Mouse (Mus musculus) heart, embryonic 12.5 days (tissue): ENCODE measurements around the gene Brip1. TPM values are rescaled to one million over a fixed set of nuclear protein-coding genes. Genes with fewer than 3 reads are reported as not detected.

Experiments
- ATAC-seq: fragments of 200-750 bp; cut with Nextera tagmentation; 2 replicates; pipeline ENCODE4 v1.8.0; 2017; ENCODE audit warnings: moderate TSS enrichment, moderate library complexity; ENCODE audit not compliant: insufficient number of reproducible peaks, low FRiP score
- H3K27ac ChIP-seq: fragments of 300-500 bp; sonication (generic); 2 replicates; pipeline ENCODE4 v1.5.1; 2016; ENCODE audit warnings: mild to moderate bottlenecking, moderate library complexity; ENCODE audit not compliant: poor library complexity, severe bottlenecking
- H3K27me3 ChIP-seq: fragments of 300-500 bp; sonication (generic); replicated peaks from 2 replicates; pipeline ENCODE4 v1.6.1; 2016; ENCODE audit warnings: mild to moderate bottlenecking, moderate library complexity
- H3K36me3 ChIP-seq: fragments of 300-500 bp; sonication (generic); 2 replicates; pipeline ENCODE4 v1.6.1; 2016; ENCODE audit warnings: mild to moderate bottlenecking, moderate library complexity
- H3K4me1 ChIP-seq: fragments of 300-500 bp; sonication (generic); replicated peaks from 2 replicates; pipeline ENCODE4 v1.6.1; 2016; ENCODE audit warnings: mild to moderate bottlenecking
- H3K4me2 ChIP-seq: fragments of 300-500 bp; sonication (generic); 2 replicates; pipeline ENCODE4 v1.6.1; 2016; ENCODE audit warnings: mild to moderate bottlenecking, moderate library complexity
- H3K4me3 ChIP-seq: fragments of 300-500 bp; sonication (generic); 2 replicates; pipeline ENCODE4 v1.5.1; 2016; ENCODE audit warnings: mild to moderate bottlenecking
- H3K9ac ChIP-seq: fragments of 300-500 bp; sonication (generic); 2 replicates; pipeline ENCODE4 v1.6.1; 2016; ENCODE audit warnings: mild to moderate bottlenecking, moderate library complexity
- H3K9me3 ChIP-seq: fragments of 300-500 bp; sonication (generic); replicated peaks from 2 replicates; pipeline ENCODE4 v1.6.1; 2016; ENCODE audit warnings: mild to moderate bottlenecking, moderate library complexity
- WGBS: fragments of 180-500 bp; shearing (Covaris S2); methylation state at CpG from one replicate; pipeline ENCODE4 v1.1.7; 2016; 5-methylcytosine and 5-hydroxymethylcytosine counted together
- polyA plus RNA-seq: library from polyadenylated mRNA; unstranded; fragments of >200 nt; fragmentation: Nextera tagmentation; extraction: Ambion mirVana; gene quantifications from 2 replicates; pipeline ENCODE4 v1.2.1, GENCODE M21; 2016

The Brip1 gene
- polyA plus RNA-seq, 1 experiment from 2014 or later = 5.2 TPM

GRCm38 (mm10) chr11:86115955-86116354, 85.0 kb downstream of the Brip1 start:
- no peak overlapping the region for H3K9ac ChIP-seq
- no peaks in the 10 kb centered on the region for H3K4me1 ChIP-seq
- no peaks in the 10 kb centered on the region for H3K27me3 ChIP-seq
- no peak for ATAC-seq
- no peaks in the 10 kb centered on the region for H3K36me3 ChIP-seq
- H3K4me2 ChIP-seq = no peak overlapping the region
- no peak overlapping the region for H3K27ac ChIP-seq
- H3K9me3 ChIP-seq = no peaks in the 10 kb centered on the region
- no peak overlapping the region for H3K4me3 ChIP-seq
- WGBS = 82% methylated on average over 1 of the region's 1 CpGs

- Histone ChIP-seq H3K4me1 (no peaks in the 10 kb centered on the region), H3K27ac (no peak overlapping the region), H3K27me3 (no peaks in the 10 kb centered on the region), H3K4me3 (no peak overlapping the region), H3K9me3 (no peaks in the 10 kb centered on the region), H3K9ac (no peak overlapping the region), H3K36me3 (peaks cover 19% of the 10 kb centered on the region), H3K4me2 (no peak overlapping the region)
- WGBS = 97% methylated on average over 4 of the region's 4 CpGs
- no peak for ATAC-seq
Measured at GRCm38 (mm10) chr11:86107276-86107675, 93.7 kb downstream of the Brip1 start.

- Histone ChIP-seq H3K9me3 (no peaks in the 10 kb centered on the region), H3K4me2 (no peak overlapping the region), H3K27ac (no peak overlapping the region), H3K4me3 (no peak overlapping the region), H3K4me1 (no peaks in the 10 kb centered on the region), H3K9ac (no peak overlapping the region), H3K27me3 (no peaks in the 10 kb centered on the region), H3K36me3 (peaks cover 19% of the 10 kb centered on the region)
- ATAC-seq = no peak
Measured at GRCm38 (mm10) chr11:86106596-86106995, 94.4 kb downstream of the Brip1 start.

- peaks cover 20% of the 10 kb centered on the region for H3K36me3 ChIP-seq
- H3K4me1 ChIP-seq = no peaks in the 10 kb centered on the region
- no peak overlapping the region for H3K4me3 ChIP-seq
- no peak overlapping the region for H3K9ac ChIP-seq
- no peak for ATAC-seq
- H3K27me3 ChIP-seq = no peaks in the 10 kb centered on the region
- no peak overlapping the region for H3K27ac ChIP-seq
- no peak overlapping the region for H3K4me2 ChIP-seq
- peaks cover 2% of the 10 kb centered on the region; the same call in 1 of the 2 replicates for H3K9me3 ChIP-seq
- WGBS = 74% methylated on average over 6 of the region's 6 CpGs
Measured at GRCm38 (mm10) chr11:86101191-86101590, 99.8 kb downstream of the Brip1 start.

- Histone ChIP-seq H3K9me3 (peaks cover 2% of the 10 kb centered on the region; the same call in 1 of the 2 replicates), H3K4me3 (no peak overlapping the region), H3K27me3 (no peaks in the 10 kb centered on the region), H3K27ac (no peak overlapping the region), H3K4me2 (no peak overlapping the region), H3K4me1 (no peaks in the 10 kb centered on the region), H3K9ac (no peak overlapping the region), H3K36me3 (peaks cover 20% of the 10 kb centered on the region)
- no peak for ATAC-seq
- WGBS = 35% methylated on average over 2 of the region's 2 CpGs
Measured at GRCm38 (mm10) chr11:86099341-86099740, 101.7 kb downstream of the Brip1 start.

GRCm38 (mm10) chr11:86088815-86089214, 112.2 kb downstream of the Brip1 start:
- Histone ChIP-seq H3K27me3 (no peaks in the 10 kb centered on the region), H3K36me3 (no peaks in the 10 kb centered on the region), H3K27ac (no peak overlapping the region), H3K9ac (no peak overlapping the region), H3K4me3 (no peak overlapping the region), H3K4me1 (peaks cover 4% of the 10 kb centered on the region; the same call in 1 of the 2 replicates), H3K4me2 (no peak overlapping the region), H3K9me3 (no peaks in the 10 kb centered on the region)
- ATAC-seq = no peak

- WGBS = 27% methylated on average over 4 of the region's 4 CpGs
- H3K4me2 ChIP-seq = peak overlapping the region; percentile 12; the same call in 1 of the 2 replicates
- H3K27ac ChIP-seq = no peak overlapping the region
- no peak for ATAC-seq
- no peak overlapping the region for H3K4me3 ChIP-seq
- no peaks in the 10 kb centered on the region for H3K9me3 ChIP-seq
- no peak overlapping the region for H3K9ac ChIP-seq
- H3K4me1 ChIP-seq = peaks cover 4% of the 10 kb centered on the region; the same call in 1 of the 2 replicates
- no peaks in the 10 kb centered on the region for H3K27me3 ChIP-seq
- no peaks in the 10 kb centered on the region; the same call in 1 of the 2 replicates for H3K36me3 ChIP-seq
Measured at GRCm38 (mm10) chr11:86084522-86084921, 116.5 kb downstream of the Brip1 start.

GRCm38 (mm10) chr11:86078025-86078424, 123.0 kb downstream of the Brip1 start:
- no peak overlapping the region for H3K4me2 ChIP-seq
- H3K27me3 ChIP-seq = no peaks in the 10 kb centered on the region
- peaks cover 10% of the 10 kb centered on the region for H3K36me3 ChIP-seq
- H3K27ac ChIP-seq = no peak overlapping the region
- H3K9ac ChIP-seq = no peak overlapping the region
- 74% methylated on average over 8 of the region's 8 CpGs for WGBS
- peaks cover 2% of the 10 kb centered on the region; the same call in 1 of the 2 replicates for H3K9me3 ChIP-seq
- no peak overlapping the region for H3K4me3 ChIP-seq
- no peak for ATAC-seq
- H3K4me1 ChIP-seq = no peaks in the 10 kb centered on the region

GRCm38 (mm10) chr11:86076966-86077365, 124.0 kb downstream of the Brip1 start:
- ATAC-seq = no peak
- H3K4me2 ChIP-seq = no peak overlapping the region
- peaks cover 2% of the 10 kb centered on the region; the same call in 1 of the 2 replicates for H3K9me3 ChIP-seq
- H3K27me3 ChIP-seq = no peaks in the 10 kb centered on the region
- no peak overlapping the region for H3K27ac ChIP-seq
- H3K36me3 ChIP-seq = peaks cover 11% of the 10 kb centered on the region
- H3K4me3 ChIP-seq = no peak overlapping the region
- 78% methylated on average over 7 of the region's 7 CpGs for WGBS
- H3K4me1 ChIP-seq = no peaks in the 10 kb centered on the region
- no peak overlapping the region for H3K9ac ChIP-seq

- ATAC-seq = no peak
- no peak overlapping the region for H3K4me3 ChIP-seq
- no peaks in the 10 kb centered on the region for H3K4me1 ChIP-seq
- H3K36me3 ChIP-seq = peaks cover 14% of the 10 kb centered on the region
- H3K27me3 ChIP-seq = no peaks in the 10 kb centered on the region
- no peak overlapping the region for H3K4me2 ChIP-seq
- WGBS = 90% methylated on average over 5 of the region's 5 CpGs
- H3K9me3 ChIP-seq = peaks cover 2% of the 10 kb centered on the region; the same call in 1 of the 2 replicates
- H3K27ac ChIP-seq = no peak overlapping the region
- no peak overlapping the region for H3K9ac ChIP-seq
Measured at GRCm38 (mm10) chr11:86076403-86076802, 124.6 kb downstream of the Brip1 start.

GRCm38 (mm10) chr11:86075371-86075770, 125.6 kb downstream of the Brip1 start:
- no peaks in the 10 kb centered on the region for H3K4me1 ChIP-seq
- H3K9me3 ChIP-seq = peaks cover 2% of the 10 kb centered on the region; the same call in 1 of the 2 replicates
- no peak for ATAC-seq
- no peak overlapping the region for H3K4me3 ChIP-seq
- H3K4me2 ChIP-seq = no peak overlapping the region
- H3K9ac ChIP-seq = no peak overlapping the region
- H3K36me3 ChIP-seq = peaks cover 14% of the 10 kb centered on the region
- H3K27me3 ChIP-seq = no peaks in the 10 kb centered on the region
- WGBS = 48% methylated on average over 1 of the region's 1 CpGs
- H3K27ac ChIP-seq = no peak overlapping the region

GRCm38 (mm10) chr11:86068651-86069050, 132.3 kb downstream of the Brip1 start:
- 59% methylated on average over 6 of the region's 6 CpGs for WGBS
- no peak for ATAC-seq
- no peak overlapping the region for H3K4me2 ChIP-seq
- no peaks in the 10 kb centered on the region for H3K27me3 ChIP-seq
- no peak overlapping the region for H3K9ac ChIP-seq
- peaks cover 4% of the 10 kb centered on the region; the same call in 1 of the 2 replicates for H3K36me3 ChIP-seq
- no peaks in the 10 kb centered on the region for H3K9me3 ChIP-seq
- H3K4me3 ChIP-seq = no peak overlapping the region
- H3K27ac ChIP-seq = no peak overlapping the region
- no peaks in the 10 kb centered on the region for H3K4me1 ChIP-seq
